Mouse (Mus musculus) thymus, postnatal 4 days (tissue): ENCODE data around the gene Luc7l3.

Experiments used
- DNase-seq: peaks from one replicate; pipeline ENCODE4 v3.0.0; 2021

The Luc7l3 gene

GRCm38 (mm10) chr11:94336551-94336950 lies 14.8 kb upstream of the Luc7l3 start:
- DNase-seq = no peak

GRCm38 (mm10) chr11:94334386-94334968 lies 12.7 kb upstream of the Luc7l3 start:
- no peak for DNase-seq

- DNase-seq = no peak
Observed at GRCm38 (mm10) chr11:94332726-94333125, 10.9 kb upstream of the Luc7l3 start.

GRCm38 (mm10) chr11:94330211-94330610 lies 8.4 kb upstream of the Luc7l3 start:
- DNase-seq = no peak

GRCm38 (mm10) chr11:94329270-94329891 lies 7.6 kb upstream of the Luc7l3 start:
- peak; percentile 69 for DNase-seq

- DNase-seq = no peak
Observed at GRCm38 (mm10) chr11:94328644-94329025, 6.8 kb upstream of the Luc7l3 start.

GRCm38 (mm10) chr11:94327693-94328643 lies 6.2 kb upstream of the Luc7l3 start, which contains the start of gene Ankrd40:
Gene Ankrd40, plus strand, starts transcription at chr11:94328001.
- DNase-seq = peak; percentile 88

GRCm38 (mm10) chr11:94326961-94327411 lies 5.2 kb upstream of the Luc7l3 start:
- DNase-seq = no peak

- DNase-seq = no peak
Observed at GRCm38 (mm10) chr11:94324618-94325017, 2.8 kb upstream of the Luc7l3 start.

- DNase-seq = no peak
Observed at GRCm38 (mm10) chr11:94323271-94323925, 1.6 kb upstream of the Luc7l3 start.

GRCm38 (mm10) chr11:94322636-94323035 lies 848 bp upstream of the Luc7l3 start:
- DNase-seq = peak; percentile 28

- peak; percentile 72 for DNase-seq
Observed at GRCm38 (mm10) chr11:94320969-94321930, 538 bp downstream of the Luc7l3 start.

- no peak for DNase-seq
Observed at GRCm38 (mm10) chr11:94318056-94318455, 3.7 kb downstream of the Luc7l3 start.

GRCm38 (mm10) chr11:94317515-94317914 lies 4.3 kb downstream of the Luc7l3 start:
- no peak for DNase-seq

- DNase-seq = no peak
Observed at GRCm38 (mm10) chr11:94317014-94317413, 4.8 kb downstream of the Luc7l3 start.

- DNase-seq = no peak
Observed at GRCm38 (mm10) chr11:94316528-94316927, 5.3 kb downstream of the Luc7l3 start.

GRCm38 (mm10) chr11:94315308-94315707 lies 6.5 kb downstream of the Luc7l3 start:
- DNase-seq = no peak

GRCm38 (mm10) chr11:94314098-94314652 lies 7.6 kb downstream of the Luc7l3 start:
- DNase-seq = no peak

GRCm38 (mm10) chr11:94312733-94313132 lies 9.1 kb downstream of the Luc7l3 start:
- no peak for DNase-seq

- DNase-seq = no peak
Observed at GRCm38 (mm10) chr11:94294996-94295845, 26.6 kb downstream of the Luc7l3 start.
